Mouse (Mus musculus): ENCODE results near the gene Phc3. TPM values are rescaled to one million over a fixed set of nuclear protein-coding genes. Genes with fewer than 3 reads are reported as not detected.

Gene Phc3
- total and polyA plus RNA-seq, 3 experiments: 3.2 to 11.4 TPM; not detected in 1

- peaks cover 3 to 11% of the 10 kb centered on the region in 2 experiments for H3K4me1 ChIP-seq (ENCODE audit: control insufficient read depth in 1 of 2, insufficient read depth in 2 of 2, low read length in 2 of 2)
- no peak overlapping the region for H3K9ac ChIP-seq (ENCODE audit: control insufficient read depth, low read depth, low read length, poor library complexity, severe bottlenecking)
- TF ChIP-seq GATA1 (IDR thresholded peaks at IDR 0.05; ENCODE audit: low read depth, low read length) (peak; percentile 61), ZC3H11A (IDR thresholded peaks at IDR 0.05; ENCODE audit: low read depth, low read length) (no peak)
- H3K4me3 ChIP-seq (ENCODE audit: control insufficient read depth in 1 of 2, insufficient read depth in 1 of 2, low read depth in 2 of 2, low read length in 2 of 2): no peak overlapping the region
- no peak for DNase-seq (ENCODE audit: low read depth, low spot score)
- no peaks in the 10 kb centered on the region for H3K79me2 ChIP-seq (ENCODE audit: control insufficient read depth, insufficient read depth, low read length, poor library complexity)
- H3K36me3 ChIP-seq (ENCODE audit: control insufficient read depth in 1 of 2, insufficient read depth in 2 of 2, low read length in 2 of 2): peaks cover 0 to 8% of the 10 kb centered on the region in 2 experiments; a peak in 2 of 4 replicates
- no peaks in the 10 kb centered on the region for H3K27me3 ChIP-seq (ENCODE audit: control insufficient read depth in 1 of 2, insufficient read depth in 2 of 2, low read length in 2 of 2)
- H3K27ac ChIP-seq (ENCODE audit: control insufficient read depth, low read depth, low read length): no peak overlapping the region
- H3K9me3 ChIP-seq (replicated peaks; ENCODE audit: insufficient read depth, low read length): no peaks in the 10 kb centered on the region
Observed at GRCm38 (mm10) chr3:30976991-30977603, 7.9 kb upstream of the Phc3 start.

DNA sequence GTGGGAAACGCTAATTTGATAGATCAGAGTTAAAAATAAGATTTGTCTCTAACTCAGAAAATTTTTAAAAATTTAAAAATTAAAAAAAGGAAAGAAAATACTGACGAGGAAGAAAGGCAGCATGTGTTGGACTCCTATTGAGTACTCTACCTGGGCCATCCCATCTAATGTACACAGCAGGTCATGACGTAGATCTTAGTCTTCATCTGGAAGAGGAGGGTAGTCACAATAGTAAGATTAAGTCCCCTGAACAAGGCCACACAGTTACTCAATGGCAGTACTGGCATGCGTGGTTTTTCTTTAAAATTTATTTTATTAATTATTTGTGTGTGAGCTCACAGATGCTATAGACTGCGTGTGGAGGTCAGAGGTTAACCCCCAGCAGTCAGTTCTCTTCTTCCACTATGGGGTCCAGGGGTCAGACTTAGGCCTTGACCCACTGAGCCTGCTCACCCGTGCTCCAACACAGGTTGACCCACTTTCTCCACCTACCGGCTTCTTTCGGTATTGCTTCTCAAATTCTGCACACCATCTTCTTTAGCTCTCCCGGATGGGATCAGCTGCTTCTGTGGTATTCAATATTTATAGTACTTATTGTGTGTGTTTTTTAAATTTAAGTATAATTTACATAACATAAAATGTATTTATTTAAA lies 6.0 kb upstream of the Phc3 start:
- peaks cover 2 to 7% of the 10 kb centered on the region in 2 experiments for H3K4me1 ChIP-seq (ENCODE audit: control insufficient read depth in 1 of 2, insufficient read depth in 2 of 2, low read length in 2 of 2)
- H3K4me3 ChIP-seq (ENCODE audit: control insufficient read depth in 1 of 2, insufficient read depth in 1 of 2, low read depth in 2 of 2, low read length in 2 of 2): no peak overlapping the region
- H3K79me2 ChIP-seq (ENCODE audit: control insufficient read depth, insufficient read depth, low read length, poor library complexity): no peaks in the 10 kb centered on the region
- no peaks in the 10 kb centered on the region for H3K27me3 ChIP-seq (ENCODE audit: control insufficient read depth in 1 of 2, insufficient read depth in 2 of 2, low read length in 2 of 2)
- H3K36me3 ChIP-seq (ENCODE audit: control insufficient read depth in 1 of 2, insufficient read depth in 2 of 2, low read length in 2 of 2): peaks cover 0 to 4% of the 10 kb centered on the region in 2 experiments; a peak in 2 of 4 replicates
- no peaks in the 10 kb centered on the region for H3K9me3 ChIP-seq (replicated peaks; ENCODE audit: insufficient read depth, low read length)
- H3K9ac ChIP-seq (ENCODE audit: control insufficient read depth, low read depth, low read length, poor library complexity, severe bottlenecking): no peak overlapping the region
- no peak overlapping the region for H3K27ac ChIP-seq (ENCODE audit: control insufficient read depth, low read depth, low read length)
- DNase-seq (ENCODE audit: low read depth, low spot score): peak; percentile 79
- TF ChIP-seq JUND (IDR thresholded peaks at IDR 0.05; ENCODE audit: low read depth, low read length) (no peak), CHD1 (IDR thresholded peaks at IDR 0.05; ENCODE audit: low read depth, low read length) (no peak), CHD2 (IDR thresholded peaks at IDR 0.05; ENCODE audit: low read length) (no peak), MYB (IDR thresholded peaks at IDR 0.05; ENCODE audit: low read depth, low read length) (no peak), ZKSCAN1 (IDR thresholded peaks at IDR 0.05; ENCODE audit: low read depth, low read length) (no peak), UBTF (IDR thresholded peaks at IDR 0.05; ENCODE audit: borderline replicate concordance, insufficient read depth, low read depth, low read length) (no peak), ZMIZ1 (IDR thresholded peaks at IDR 0.05; ENCODE audit: low read depth, low read length) (no peak), NRF1 (IDR thresholded peaks at IDR 0.05; ENCODE audit: insufficient read depth, low read depth, low read length, poor library complexity, severe bottlenecking) (peak; percentile 29; the same call in 1 of the 2 replicates), BHLHE40 (IDR thresholded peaks at IDR 0.05; ENCODE audit: borderline replicate concordance, low read depth, low read length) (no peak), ZNF384 (IDR thresholded peaks at IDR 0.05; ENCODE audit: low read depth, low read length) (no peak), MXI1 (IDR thresholded peaks at IDR 0.05; ENCODE audit: low read depth, low read length) (no peak), TBP (IDR thresholded peaks at IDR 0.05; ENCODE audit: low read depth, low read length) (no peak), RAD21 (IDR thresholded peaks at IDR 0.05; ENCODE audit: low read depth, low read length) (peak; percentile 59), TAL1 (IDR thresholded peaks at IDR 0.05; ENCODE audit: low read length) (no peak), SMC3 (IDR thresholded peaks at IDR 0.05; ENCODE audit: low read depth, low read length) (peak; percentile 69), ELF1 (IDR thresholded peaks at IDR 0.05; ENCODE audit: low read depth, low read length) (no peak), GATA1 (IDR thresholded peaks at IDR 0.05; ENCODE audit: low read depth, low read length) (no peak), TCF12 (IDR thresholded peaks at IDR 0.05; ENCODE audit: low read depth, low read length) (0 out of 2 replicates have a peak, but pooled peaks have one; percentile 13), CTCF (IDR thresholded peaks at IDR 0.05 in 2 of 3, conservative IDR thresholded peaks at IDR 0.05 in 1 of 3; ENCODE audit: control insufficient read depth in 1 of 3, insufficient read depth in 1 of 3, low read depth in 2 of 3, low read length in 3 of 3, poor library complexity in 1 of 3, severe bottlenecking in 1 of 3) (peak; percentile 62 to 71 (median 70)), GABPA (IDR thresholded peaks at IDR 0.05; ENCODE audit: low read depth, low read length) (no peak), POLR2AphosphoS2 (IDR thresholded peaks at IDR 0.05; ENCODE audit: low read length) (no peak), E2F4 (IDR thresholded peaks at IDR 0.05; ENCODE audit: borderline replicate concordance, low read depth, low read length) (no peak), MAFK (IDR thresholded peaks at IDR 0.05; ENCODE audit: borderline replicate concordance, low read depth, low read length) (no peak), POLR2A (IDR thresholded peaks at IDR 0.05; ENCODE audit: control insufficient read depth in 1 of 2, insufficient read depth in 1 of 2, low read depth in 1 of 2, low read length in 2 of 2, poor library complexity in 1 of 2) (no peak), NELFE (IDR thresholded peaks at IDR 0.05; ENCODE audit: low read depth, low read length) (no peak), ETS1 (IDR thresholded peaks at IDR 0.05; ENCODE audit: low read depth, low read length) (no peak), USF1 (IDR thresholded peaks at IDR 0.05; ENCODE audit: low read depth, low read length) (no peak), KAT2A (conservative IDR thresholded peaks at IDR 0.05; ENCODE audit: low read depth, low read length) (no peak), MAZ (IDR thresholded peaks at IDR 0.05; ENCODE audit: low read depth, low read length) (no peak), SIN3A (IDR thresholded peaks at IDR 0.05; ENCODE audit: low read length) (no peak)
